Mouse (Mus musculus): ENCODE measurements around the gene Fam111a.
"Not testable (repeated sequence)": the region's sequence is repeated elsewhere in the genome, so short reads cannot be mapped to it uniquely, and the experiment has no call there.

The Fam111a gene

DNA sequence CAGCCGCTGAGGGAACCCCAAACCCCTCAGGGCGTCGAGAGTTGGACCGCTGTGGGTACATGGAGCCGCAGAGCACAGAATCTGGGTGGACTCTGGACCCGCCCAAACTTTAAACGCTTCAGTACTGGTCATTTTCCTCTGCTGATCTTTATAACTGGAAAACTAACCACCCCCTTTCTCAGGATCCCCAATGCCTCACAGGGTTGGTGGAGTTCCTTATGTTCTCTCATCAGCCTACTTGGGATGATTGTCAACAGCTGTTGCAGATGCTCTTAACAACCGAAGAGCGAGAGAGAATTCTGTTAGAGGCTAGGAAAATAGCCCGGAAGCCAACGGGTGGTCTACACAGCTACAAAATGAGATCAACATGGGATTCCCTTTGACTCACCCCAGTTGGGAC lies at the start of gene Fam111a:
TSS of gene Fam111a (plus strand) at position 301 of the 400 bp plus-strand sequence.
- not testable (repeated sequence) for DNase-seq (ENCODE audit: low read depth)

- DNase-seq (ENCODE audit: low read depth), result no peak
Measured at GRCm38 (mm10) chr19:12496241-12496640, 49.3 kb upstream of the Fam111a start.

DNA sequence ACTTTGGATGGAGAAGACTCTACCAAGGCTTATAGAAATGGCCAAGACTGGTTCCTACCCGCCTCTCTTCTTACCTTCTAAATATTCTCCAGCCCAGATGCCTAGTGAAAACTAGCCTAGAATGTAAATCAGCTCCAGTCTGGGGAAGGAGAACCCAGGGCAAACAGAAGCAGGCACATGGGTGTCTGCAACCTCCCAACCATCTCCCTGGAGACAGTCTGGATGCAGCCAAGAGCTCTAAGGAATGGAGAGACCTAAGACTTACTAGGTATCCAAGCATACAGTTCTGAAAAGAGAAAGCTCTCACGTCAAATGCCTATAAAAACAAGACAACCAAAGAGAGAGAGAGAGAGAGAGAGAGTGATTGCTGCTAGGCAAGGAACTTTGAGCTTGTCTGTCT lies 47.6 kb upstream of the Fam111a start:
- DNase-seq (ENCODE audit: low read depth), result no peak

DNA sequence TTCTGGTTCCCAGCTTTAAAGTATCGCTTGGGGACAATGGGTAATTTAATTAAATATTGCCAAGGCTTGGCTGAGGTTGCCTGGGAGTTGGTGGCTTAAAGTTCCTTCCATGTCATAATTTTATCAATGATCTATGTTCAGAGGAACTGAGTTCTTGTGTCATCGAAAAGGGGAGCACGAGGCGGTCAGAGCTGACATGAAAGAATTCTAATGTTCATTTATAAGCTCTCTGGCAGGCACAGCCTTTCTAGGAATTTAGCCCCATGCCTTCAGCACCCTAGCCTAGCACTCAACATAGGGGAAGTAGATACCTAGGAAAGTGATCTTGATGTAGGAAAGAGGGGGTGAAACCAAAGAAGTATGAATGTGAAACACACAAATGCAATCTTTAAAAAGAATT lies 47.2 kb upstream of the Fam111a start:
- DNase-seq (ENCODE audit: low read depth), result no peak

DNA sequence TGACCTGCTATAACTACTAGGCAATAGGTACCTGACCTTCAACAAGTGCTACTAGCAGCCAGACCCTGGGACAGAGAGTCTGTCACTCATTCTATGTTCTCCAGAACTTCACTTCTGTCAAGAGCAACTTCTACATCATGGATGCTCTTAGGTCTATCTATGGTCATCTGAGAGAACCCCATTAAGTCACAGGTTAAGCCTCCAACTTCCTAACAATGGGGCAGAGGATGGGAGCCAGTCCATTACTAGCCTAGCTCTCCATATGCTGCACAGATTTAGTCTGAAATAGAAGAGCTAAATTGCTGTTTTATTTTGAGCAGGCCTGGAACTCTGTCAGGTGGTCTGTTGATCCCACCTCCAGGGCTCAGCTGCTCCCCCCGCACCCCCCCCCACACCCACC lies 46.6 kb upstream of the Fam111a start:
- DNase-seq (ENCODE audit: low read depth), result no peak

- DNase-seq (ENCODE audit: low read depth), result no peak
Measured at GRCm38 (mm10) chr19:12499485-12499884, 46.1 kb upstream of the Fam111a start.

GRCm38 (mm10) chr19:12500124-12500523 lies 45.4 kb upstream of the Fam111a start:
- peak; percentile 63 for DNase-seq (ENCODE audit: low read depth)

- peak; percentile 75 for DNase-seq (ENCODE audit: low read depth)
Measured at GRCm38 (mm10) chr19:12500881-12501311, 44.6 kb upstream of the Fam111a start.

- DNase-seq (ENCODE audit: low read depth), result peak; percentile 98
Measured at GRCm38 (mm10) chr19:12501370-12502347, 43.9 kb upstream of the Fam111a start, which contains the start of gene Dtx4. TSS of gene Dtx4 (minus strand) at chr19:12501454.

- DNase-seq (ENCODE audit: low read depth), result no peak
Measured at GRCm38 (mm10) chr19:12502756-12503155, 42.8 kb upstream of the Fam111a start.

DNA sequence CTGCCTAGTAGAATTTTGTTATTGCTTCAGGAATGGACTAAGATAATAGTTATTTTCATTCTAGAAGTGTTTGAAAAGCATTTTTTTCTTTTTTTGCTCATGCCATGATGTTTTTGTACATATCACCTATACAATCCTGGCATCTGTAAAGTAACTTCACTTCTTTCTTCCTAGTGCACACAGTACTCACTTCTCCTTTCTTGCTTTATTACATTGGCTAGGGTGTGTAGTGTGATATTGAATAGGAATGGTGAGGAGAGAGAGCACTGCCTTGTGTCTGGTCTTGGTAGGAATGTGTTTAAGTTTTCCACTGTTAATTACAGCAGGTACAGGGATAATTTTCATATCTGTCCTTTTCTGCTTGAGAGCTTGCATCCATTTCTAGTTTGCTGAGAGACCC lies 30.9 kb upstream of the Fam111a start:
- no peak for DNase-seq (ENCODE audit: low read depth)

GRCm38 (mm10) chr19:12517671-12518540 lies 27.6 kb upstream of the Fam111a start:
- peak; percentile 89 for DNase-seq (ENCODE audit: low read depth)

DNA sequence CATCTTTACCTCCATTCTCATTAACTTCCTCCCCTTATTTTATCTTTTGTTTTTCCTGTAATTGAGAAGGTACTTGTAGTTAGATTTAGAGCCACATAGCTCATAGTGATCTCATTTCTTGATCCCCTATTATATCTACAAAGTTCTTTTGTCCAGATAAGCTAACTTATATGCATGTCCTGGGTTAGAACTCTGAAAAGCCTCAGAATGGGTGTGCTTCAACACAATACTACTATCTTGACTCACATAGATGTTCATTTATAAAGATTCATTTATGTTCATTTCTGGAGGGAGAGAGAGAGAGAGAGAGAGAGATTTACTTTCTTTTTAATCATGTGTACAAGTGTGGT lies 27.0 kb upstream of the Fam111a start:
- no peak for DNase-seq (ENCODE audit: low read depth)

GRCm38 (mm10) chr19:12523377-12523776 lies 22.2 kb upstream of the Fam111a start:
- DNase-seq (ENCODE audit: low read depth), result no peak

DNA sequence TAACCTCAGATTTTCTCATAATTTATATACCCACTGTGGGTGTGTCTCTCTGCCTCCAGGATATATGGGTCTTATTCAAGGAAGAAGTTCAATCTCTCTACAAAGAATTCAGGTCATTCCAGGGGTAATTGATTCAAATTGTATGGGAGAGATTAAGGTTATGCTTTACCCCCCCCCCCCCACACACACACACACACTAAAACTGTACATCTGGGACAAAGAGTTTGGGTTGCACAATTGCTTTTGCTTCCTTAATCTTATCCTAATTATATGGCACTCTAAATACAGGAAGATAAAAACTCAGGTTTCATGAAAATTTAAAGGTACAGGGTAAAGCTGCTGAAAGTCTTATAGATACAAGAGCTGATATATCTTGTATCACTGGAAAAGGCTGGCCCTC lies 8.4 kb upstream of the Fam111a start:
- no peak for DNase-seq (ENCODE audit: low read depth)

DNA sequence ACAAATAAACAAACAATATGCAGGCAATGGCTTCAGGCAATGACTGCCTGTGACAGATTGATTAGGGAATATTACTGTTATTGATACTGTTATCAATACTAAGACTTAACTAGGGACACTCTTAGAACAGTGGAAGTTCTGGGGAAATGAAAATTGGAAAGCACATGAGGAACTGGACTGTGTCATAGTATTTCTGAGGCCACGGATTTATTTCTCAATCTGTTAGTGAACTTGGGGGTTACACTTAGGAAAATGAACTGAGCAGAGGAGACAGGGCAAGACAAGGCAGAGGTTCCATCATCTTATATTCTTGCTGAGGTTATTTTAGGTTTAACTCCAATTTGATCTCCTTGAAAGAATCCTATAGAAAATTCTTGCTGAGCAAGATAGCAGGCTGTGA lies 5.6 kb upstream of the Fam111a start:
- DNase-seq (ENCODE audit: low read depth), result no peak

DNA sequence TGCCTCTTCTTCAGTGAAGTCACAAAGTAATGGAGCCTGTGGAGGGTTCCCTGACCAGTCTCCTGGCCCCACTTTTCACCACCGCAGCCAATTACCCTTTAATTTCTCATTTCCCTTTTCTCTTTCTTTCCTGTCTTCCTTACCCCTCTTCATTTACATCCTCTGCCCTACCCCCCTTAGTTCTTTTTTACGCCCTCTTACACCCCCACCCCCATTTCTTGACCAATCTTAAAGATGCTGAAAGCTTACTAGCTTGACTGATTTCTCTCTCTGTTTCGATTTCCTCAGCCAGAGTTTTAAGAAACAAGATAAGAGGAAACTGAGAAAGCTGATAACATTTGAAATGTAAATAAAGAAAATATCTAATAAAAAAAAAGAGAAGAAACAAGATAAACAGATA lies 4.8 kb upstream of the Fam111a start:
- no peak for DNase-seq (ENCODE audit: low read depth)

DNA sequence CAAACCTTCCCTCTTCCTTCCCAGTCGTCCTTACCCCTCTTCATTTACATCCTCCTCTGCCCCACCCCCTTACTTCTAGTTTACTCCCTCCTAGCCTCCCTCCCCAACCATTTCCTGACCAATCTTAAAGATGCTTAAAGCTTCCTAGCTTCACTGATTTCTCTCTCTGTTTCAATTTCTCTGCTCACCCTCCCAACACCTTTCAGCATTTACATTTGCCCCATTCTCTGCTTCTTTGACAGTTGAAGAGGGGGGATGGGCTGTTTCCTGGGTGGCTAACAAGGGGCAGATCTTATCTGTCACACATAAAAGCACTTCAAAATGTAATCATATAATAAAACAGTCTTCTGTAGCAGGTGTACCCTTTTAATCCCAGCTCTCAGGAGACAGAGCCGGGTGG lies 3.9 kb upstream of the Fam111a start:
- no peak for DNase-seq (ENCODE audit: low read depth)

GRCm38 (mm10) chr19:12549166-12549565 lies 3.6 kb downstream of the Fam111a start:
- peak; percentile 76 for DNase-seq (ENCODE audit: low read depth)

GRCm38 (mm10) chr19:12550005-12550942 lies 4.7 kb downstream of the Fam111a start:
- DNase-seq (ENCODE audit: low read depth), result no peak

DNA sequence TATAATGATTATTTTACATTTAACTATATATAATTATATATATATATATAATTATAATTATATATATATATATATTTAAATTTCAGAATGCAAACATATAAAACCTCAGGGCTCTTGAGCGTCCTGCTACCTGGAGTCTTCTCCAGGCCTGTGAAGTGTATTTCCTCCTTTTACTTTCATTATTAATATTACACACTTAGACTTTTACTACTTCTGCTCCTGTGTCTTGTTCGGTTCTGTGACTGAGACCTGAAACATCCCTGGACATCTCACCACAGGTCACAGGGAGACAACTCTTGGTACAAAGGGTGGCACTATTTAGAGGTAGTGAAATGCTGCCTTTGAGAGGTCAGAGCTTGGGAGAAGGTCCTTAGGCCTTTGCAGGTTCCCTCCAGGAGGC lies 10.8 kb downstream of the Fam111a start:
- DNase-seq (ENCODE audit: low read depth), result no peak

DNA sequence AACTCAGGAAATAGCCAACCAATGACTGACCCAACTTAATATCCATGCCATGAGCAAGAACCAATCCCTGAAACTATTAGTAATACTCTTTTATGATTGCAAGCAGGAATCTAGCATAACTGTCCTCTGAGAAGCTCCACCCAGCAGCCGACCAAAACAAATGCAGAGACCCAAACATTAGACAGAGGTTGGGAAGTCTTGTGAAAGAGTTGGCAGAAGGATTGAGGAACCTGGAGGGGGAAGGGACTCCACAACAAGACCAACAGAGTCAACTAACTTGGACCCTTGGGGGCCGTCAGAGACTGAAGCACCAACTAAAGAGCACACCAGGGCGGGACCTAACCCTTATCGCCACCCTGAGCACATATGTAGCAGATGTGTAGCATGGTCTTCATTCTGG lies 12.7 kb downstream of the Fam111a start:
- DNase-seq (ENCODE audit: low read depth), result no peak
